Mouse (Mus musculus) small intestine, adult 10 weeks (tissue): ENCODE data around the gene Olfr1113. TPM values are rescaled to one million over a fixed set of nuclear protein-coding genes. Genes with fewer than 3 reads are reported as not detected.

Experiments
- polyA plus RNA-seq: library from polyadenylated mRNA; stranded (reverse); fragments of 350-450 nt; fragmentation: Illumina TruSeq; extraction: RNeasy Lipid Tissue Mini Kit (QIAGEN cat#74804); gene quantifications from one replicate; pipeline ENCODE4 v1.2.3, GENCODE M21; 2014; ENCODE audit warnings: low replicate concordance

Olfr1113 gene
- not detected for polyA plus RNA-seq

GRCm38 (mm10) chr2:87208670-87209069 is at the start of gene Olfr1113:
Gene Olfr1113 (plus strand): TSS chr2:87208970.

GRCm38 (mm10) chr2:87187498-87187897 is 21.3 kb upstream of the Olfr1113 start, which contains the start of gene Olfr1112:
Gene Olfr1112 (plus strand): TSS chr2:87187798.

GRCm38 (mm10) chr2:87247713-87248112 is 38.9 kb downstream of the Olfr1113 start, which contains the start of gene Olfr1115:
Gene Olfr1115 (plus strand): TSS chr2:87248013.

Other genes with a start within 250 kb of the Olfr1113 start
- gene Olfr1099, start 248.3 kb upstream of the Olfr1113 start, polyA plus RNA-seq = not detected
- not detected for gene Olfr1100, start 229.0 kb upstream of the Olfr1113 start, polyA plus RNA-seq
- not detected for gene Olfr1101, start 217.7 kb upstream of the Olfr1113 start, polyA plus RNA-seq
- not detected for gene Olfr1102, start 210.6 kb upstream of the Olfr1113 start, polyA plus RNA-seq
- not detected for gene Olfr1104, start 181.9 kb upstream of the Olfr1113 start, polyA plus RNA-seq
- gene Olfr1105, start 172.4 kb upstream of the Olfr1113 start, polyA plus RNA-seq = not detected
- not detected for gene Olfr1106, start 156.7 kb upstream of the Olfr1113 start, polyA plus RNA-seq
- gene Olfr1107, start 133.2 kb upstream of the Olfr1113 start, polyA plus RNA-seq = not detected
- not detected for gene Olfr1109, start 113.0 kb upstream of the Olfr1113 start, polyA plus RNA-seq
- not detected for gene Olfr259, start 94.4 kb upstream of the Olfr1113 start, polyA plus RNA-seq
- gene Olfr1110, start 68.7 kb upstream of the Olfr1113 start, polyA plus RNA-seq = not detected
- not detected for gene Olfr1111, start 56.3 kb upstream of the Olfr1113 start, polyA plus RNA-seq
- gene Olfr1112, start 21.2 kb upstream of the Olfr1113 start, polyA plus RNA-seq = not detected
- not detected for gene Olfr1115, start 39.0 kb downstream of the Olfr1113 start, polyA plus RNA-seq
- gene Olfr1116, start 58.6 kb downstream of the Olfr1113 start, polyA plus RNA-seq = not detected
- gene Olfr1118, start 98.6 kb downstream of the Olfr1113 start, polyA plus RNA-seq = not detected
- not detected for gene Olfr1120, start 145.8 kb downstream of the Olfr1113 start, polyA plus RNA-seq
- gene Olfr1121, start 160.9 kb downstream of the Olfr1113 start, polyA plus RNA-seq = not detected
- not detected for gene Olfr1122, start 176.9 kb downstream of the Olfr1113 start, polyA plus RNA-seq
- not detected for gene Olfr1123, start 207.7 kb downstream of the Olfr1113 start, polyA plus RNA-seq
- gene Olfr1124, start 221.3 kb downstream of the Olfr1113 start, polyA plus RNA-seq = not detected
- not detected for gene Olfr1126, start 245.0 kb downstream of the Olfr1113 start, polyA plus RNA-seq